Mouse (Mus musculus): ENCODE data around the gene Fut2. TPM values are rescaled to one million over a fixed set of nuclear protein-coding genes. Genes with fewer than 3 reads are reported as not detected.
A peak's percentile ranks its signal among the peaks of the same experiment; 100 is the strongest.
"Not testable (repeated sequence)": the region's sequence is repeated elsewhere in the genome, so short reads cannot be mapped to it uniquely, and the experiment has no call there.

Gene Fut2
- polyA plus RNA-seq, 1 experiment, result not detected

DNA sequence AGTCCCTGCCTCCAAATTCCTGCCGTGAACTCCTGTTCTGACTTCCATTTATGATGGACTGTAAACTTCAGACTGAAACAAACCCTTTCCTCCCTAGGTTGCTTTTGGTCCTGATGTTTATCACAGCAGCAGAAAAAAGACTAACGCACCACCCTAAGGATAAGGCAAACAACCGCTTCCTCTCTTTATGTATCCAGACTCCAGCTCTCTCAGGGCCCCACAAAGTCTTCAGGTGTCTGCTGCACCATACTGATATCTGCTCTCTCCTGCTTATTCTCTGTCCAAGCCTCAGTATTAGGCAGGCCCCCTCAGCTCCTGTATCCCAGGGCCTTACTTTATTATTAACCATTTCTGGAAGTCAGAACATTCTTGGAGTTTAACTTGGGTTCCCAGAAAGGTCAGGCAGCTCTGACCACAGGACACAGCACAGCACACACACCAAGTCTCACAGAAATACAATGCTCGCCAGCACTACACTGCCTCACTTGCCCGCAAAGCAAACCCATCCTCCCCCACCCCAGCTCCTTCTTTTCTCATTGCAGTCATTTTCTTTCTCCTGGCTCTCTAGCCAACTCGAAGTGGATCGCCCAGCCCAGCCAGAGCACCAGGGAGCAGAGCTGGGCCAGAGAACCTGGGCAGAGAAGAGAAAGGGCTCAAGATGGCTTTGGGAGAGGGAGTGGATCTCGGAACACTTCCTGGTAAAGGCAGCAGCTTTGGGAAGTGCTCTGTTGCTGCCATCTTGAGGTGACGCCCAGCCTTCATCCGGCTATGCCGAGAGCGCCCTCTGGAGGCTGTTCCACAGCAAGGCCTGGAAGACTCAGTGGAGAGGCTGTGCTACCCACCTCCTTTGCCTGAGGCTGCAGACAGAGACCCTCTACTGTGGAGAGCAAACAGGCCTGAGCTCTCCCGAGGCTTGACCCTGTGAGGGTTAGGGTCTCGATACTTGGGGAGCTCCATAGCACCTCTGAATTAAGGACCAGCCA is 16.2 kb upstream of the Fut2 start:
- Histone ChIP-seq H3K4me1 (ENCODE audit: control insufficient read depth, insufficient read depth, low read length) (peaks cover 7% of the 10 kb centered on the region), H3K4me3 (ENCODE audit: insufficient read depth, low read depth, low read length) (peak overlapping the region; percentile 38), H3K27ac (ENCODE audit: insufficient read depth, low read depth, low read length) (peak overlapping the region; percentile 64; the same call in 1 of the 2 replicates)
- no peak for TF ChIP-seq POLR2A (IDR thresholded peaks at IDR 0.05; ENCODE audit: insufficient read depth, low read depth, low read length)
- TF ChIP-seq CTCF (IDR thresholded peaks at IDR 0.05; ENCODE audit: insufficient read depth, low read depth, low read length), result peak; percentile 94
- 29% methylated on average over 14 of the region's 14 CpGs for WGBS

DNA sequence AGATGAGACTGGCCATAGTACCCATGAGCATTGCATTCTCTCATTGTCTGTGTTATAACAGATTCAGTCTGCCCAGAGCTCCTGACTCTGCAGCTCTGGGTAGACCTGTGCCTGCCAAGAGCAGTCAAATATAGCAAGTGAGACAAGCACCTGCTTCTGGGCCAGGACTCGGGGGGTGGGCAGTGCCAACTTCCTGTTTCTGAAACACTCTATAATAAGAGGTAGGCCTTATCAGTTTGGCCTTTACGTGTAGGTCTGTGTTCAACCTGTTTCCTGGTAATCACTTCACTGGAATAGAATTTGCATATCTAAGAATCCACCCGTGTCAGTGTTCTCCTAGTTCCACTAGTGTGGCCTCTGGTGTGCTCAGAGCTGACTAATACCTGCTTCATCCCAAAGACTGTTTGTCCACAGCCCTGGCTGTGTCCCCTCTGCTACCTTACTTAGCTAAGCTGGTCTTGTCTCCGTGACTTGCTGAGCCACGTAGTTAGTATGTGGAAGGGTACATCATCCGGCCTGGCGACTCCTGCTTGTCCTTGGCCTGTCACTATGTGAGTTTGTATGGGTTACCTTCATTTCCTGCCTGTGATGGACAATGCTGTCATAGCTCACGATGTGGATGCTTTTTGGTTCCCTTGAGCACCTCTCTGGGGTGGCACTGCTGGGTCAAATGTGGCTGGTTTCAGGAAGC is 15.0 kb upstream of the Fut2 start:
- TF ChIP-seq POLR2A (IDR thresholded peaks at IDR 0.05; ENCODE audit: insufficient read depth, low read depth, low read length), result no peak
- no peak for TF ChIP-seq CTCF (IDR thresholded peaks at IDR 0.05; ENCODE audit: insufficient read depth, low read depth, low read length)
- H3K4me3 ChIP-seq (ENCODE audit: insufficient read depth, low read depth, low read length), result no peak overlapping the region
- H3K4me1 ChIP-seq (ENCODE audit: control insufficient read depth, insufficient read depth, low read length), result peaks cover 7% of the 10 kb centered on the region
- no peak overlapping the region for H3K27ac ChIP-seq (ENCODE audit: insufficient read depth, low read depth, low read length)
- 88% methylated on average over 8 of the region's 8 CpGs for WGBS

DNA sequence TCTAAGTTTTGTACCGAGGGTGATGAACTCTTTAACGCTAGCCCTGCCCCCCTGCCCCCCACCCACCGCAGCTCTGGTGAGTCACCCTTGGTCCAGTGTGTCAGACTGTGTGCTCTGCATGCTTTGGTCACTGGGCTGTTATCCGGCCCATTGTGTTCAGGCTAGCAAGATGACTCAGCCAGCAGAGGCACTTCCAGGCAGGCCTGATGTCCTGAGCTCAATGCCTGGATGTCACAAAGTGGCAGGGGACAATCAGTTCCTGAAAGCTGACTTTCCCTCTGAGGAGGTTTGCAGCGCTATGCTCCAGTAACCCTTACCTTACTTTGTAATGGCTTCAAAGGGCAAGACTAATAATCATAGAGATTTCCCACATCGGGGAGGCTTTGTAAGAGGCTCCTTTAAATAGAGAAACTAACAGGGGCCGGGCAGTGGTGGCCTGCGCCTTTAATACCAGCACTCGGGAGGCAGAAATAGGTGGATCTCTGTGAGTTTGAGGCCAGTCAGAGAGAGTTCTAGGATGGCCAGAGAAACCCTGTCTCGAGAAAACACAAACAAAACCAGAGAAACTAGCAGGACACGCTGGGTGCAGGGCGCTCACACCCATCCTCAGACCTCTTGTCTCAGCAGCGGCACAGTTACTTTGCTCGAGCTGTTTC is 13.9 kb upstream of the Fut2 start:
- H3K4me3 ChIP-seq (ENCODE audit: insufficient read depth, low read depth, low read length), result no peak overlapping the region
- 73% methylated on average over 14 of the region's 14 CpGs for WGBS
- H3K27ac ChIP-seq (ENCODE audit: insufficient read depth, low read depth, low read length), result no peak overlapping the region
- no peak for TF ChIP-seq CTCF (IDR thresholded peaks at IDR 0.05; ENCODE audit: insufficient read depth, low read depth, low read length)
- TF ChIP-seq POLR2A (IDR thresholded peaks at IDR 0.05; ENCODE audit: insufficient read depth, low read depth, low read length), result no peak
- peaks cover 7% of the 10 kb centered on the region for H3K4me1 ChIP-seq (ENCODE audit: control insufficient read depth, insufficient read depth, low read length)

DNA sequence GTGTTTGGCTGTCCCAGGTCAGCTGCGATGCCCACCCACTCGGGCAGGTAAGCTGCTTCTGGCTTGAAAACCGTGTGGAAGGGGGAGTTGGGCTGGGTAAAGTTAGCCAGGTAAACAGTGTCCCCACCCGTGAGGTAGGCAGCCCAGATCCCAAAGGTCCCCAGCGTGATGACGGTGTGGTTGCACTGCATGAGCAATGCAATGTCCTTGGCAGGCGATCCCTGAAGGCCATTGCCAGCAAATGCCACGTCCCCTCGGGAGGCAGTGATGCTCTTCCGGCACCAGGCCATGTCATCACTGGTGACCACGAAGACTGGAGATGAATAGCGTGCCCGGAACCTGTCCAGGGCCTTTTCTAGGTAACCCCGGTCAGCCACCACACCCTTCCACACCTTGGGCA is 12.3 kb upstream of the Fut2 start:
- 93% methylated on average over 14 of the region's 14 CpGs for WGBS
- Histone ChIP-seq H3K4me1 (ENCODE audit: control insufficient read depth, insufficient read depth, low read length) (peaks cover 7% of the 10 kb centered on the region), H3K27ac (ENCODE audit: insufficient read depth, low read depth, low read length) (no peak overlapping the region), H3K4me3 (ENCODE audit: insufficient read depth, low read depth, low read length) (no peak overlapping the region)
- TF ChIP-seq CTCF (IDR thresholded peaks at IDR 0.05; ENCODE audit: insufficient read depth, low read depth, low read length) (no peak), POLR2A (IDR thresholded peaks at IDR 0.05; ENCODE audit: insufficient read depth, low read depth, low read length) (no peak)

DNA sequence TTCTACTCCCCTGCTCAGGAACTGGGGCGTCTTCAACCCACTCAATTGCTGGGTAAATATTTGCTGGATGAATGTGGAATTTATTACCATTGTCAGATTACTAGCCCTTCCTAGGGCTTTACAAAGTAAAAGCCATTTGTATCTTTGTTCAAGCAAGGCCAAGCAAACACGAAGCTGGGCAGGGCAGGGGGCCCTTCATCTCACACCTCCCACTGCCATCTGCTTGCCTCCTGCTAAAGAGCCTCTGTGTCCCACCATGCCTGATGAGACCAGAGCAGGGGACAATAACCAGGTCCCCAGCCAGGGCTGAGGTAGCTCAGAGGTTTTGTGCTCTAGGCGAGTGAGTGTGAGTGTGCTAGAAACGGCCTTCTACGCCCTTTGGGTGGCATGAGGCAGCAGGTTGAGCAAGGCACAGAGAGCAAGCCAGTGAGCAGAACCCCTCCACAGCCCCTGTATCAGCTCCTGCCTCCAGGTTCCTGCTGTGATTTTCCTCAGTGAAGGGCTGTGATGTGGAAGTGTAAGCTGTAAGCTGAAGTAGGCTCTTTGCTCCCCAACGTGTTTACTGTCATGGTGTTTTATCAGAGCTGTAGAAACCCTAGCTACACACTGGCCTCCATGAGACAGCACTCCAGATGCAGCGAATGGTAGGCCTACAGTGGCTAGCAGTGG is 11.6 kb upstream of the Fut2 start:
- TF ChIP-seq POLR2A (IDR thresholded peaks at IDR 0.05; ENCODE audit: insufficient read depth, low read depth, low read length), result no peak
- TF ChIP-seq CTCF (IDR thresholded peaks at IDR 0.05; ENCODE audit: insufficient read depth, low read depth, low read length), result no peak
- 90% methylated on average over 7 of the region's 7 CpGs for WGBS
- Histone ChIP-seq H3K4me1 (ENCODE audit: control insufficient read depth, insufficient read depth, low read length) (peaks cover 4% of the 10 kb centered on the region), H3K27ac (ENCODE audit: insufficient read depth, low read depth, low read length) (no peak overlapping the region), H3K4me3 (ENCODE audit: insufficient read depth, low read depth, low read length) (no peak overlapping the region)

DNA sequence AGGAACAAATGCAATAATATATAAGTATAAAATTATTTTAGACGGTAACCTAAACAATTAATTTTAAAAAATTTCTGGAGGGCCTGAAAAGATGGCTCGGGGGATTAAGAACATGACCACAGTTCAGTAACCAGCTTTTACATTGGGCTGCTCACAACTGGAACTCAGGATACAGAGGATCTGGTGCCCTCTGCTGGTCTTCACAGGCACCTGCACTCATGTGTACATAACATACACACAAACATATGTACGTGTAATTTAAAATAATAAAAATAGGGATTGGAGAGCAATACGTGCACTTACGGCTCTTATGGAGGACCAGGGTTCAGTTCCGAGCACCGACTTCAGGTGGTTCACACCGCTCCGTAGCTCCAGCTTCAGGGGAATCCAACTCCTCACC is 2.7 kb upstream of the Fut2 start:
- H3K27ac ChIP-seq (ENCODE audit: insufficient read depth, low read depth, low read length), result no peak overlapping the region
- WGBS, result 95% methylated on average over 9 of the region's 9 CpGs
- H3K4me3 ChIP-seq (ENCODE audit: insufficient read depth, low read depth, low read length), result no peak overlapping the region
- TF ChIP-seq POLR2A (IDR thresholded peaks at IDR 0.05; ENCODE audit: insufficient read depth, low read depth, low read length) (no peak), CTCF (IDR thresholded peaks at IDR 0.05; ENCODE audit: insufficient read depth, low read depth, low read length) (no peak)
- H3K4me1 ChIP-seq (ENCODE audit: control insufficient read depth, insufficient read depth, low read length), result no peaks in the 10 kb centered on the region

DNA sequence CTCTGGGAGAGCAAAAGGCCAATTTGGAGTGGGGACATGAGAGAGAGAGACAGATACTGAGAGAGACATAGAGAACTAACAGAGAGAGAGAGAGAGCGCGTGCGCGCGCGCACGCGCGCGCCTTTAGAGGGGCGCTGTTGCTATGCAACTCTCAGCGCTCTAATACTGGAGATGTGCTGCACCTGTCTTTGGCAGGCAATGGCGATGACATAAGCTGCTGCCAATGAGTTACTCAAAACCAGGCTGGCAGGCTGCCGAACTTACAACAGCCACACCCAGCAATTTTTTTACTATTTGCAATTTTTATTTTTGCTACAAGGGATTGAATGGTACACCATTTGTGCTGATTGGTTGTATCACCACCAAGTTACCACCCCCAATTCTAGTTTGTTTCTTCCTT is 1.6 kb upstream of the Fut2 start:
- Histone ChIP-seq H3K4me3 (ENCODE audit: insufficient read depth, low read depth, low read length) (no peak overlapping the region), H3K4me1 (ENCODE audit: control insufficient read depth, insufficient read depth, low read length) (no peaks in the 10 kb centered on the region), H3K27ac (ENCODE audit: insufficient read depth, low read depth, low read length) (no peak overlapping the region)
- TF ChIP-seq CTCF (IDR thresholded peaks at IDR 0.05; ENCODE audit: insufficient read depth, low read depth, low read length), result no peak
- TF ChIP-seq POLR2A (IDR thresholded peaks at IDR 0.05; ENCODE audit: insufficient read depth, low read depth, low read length), result no peak
- WGBS, result 77% methylated on average over 14 of the region's 14 CpGs

DNA sequence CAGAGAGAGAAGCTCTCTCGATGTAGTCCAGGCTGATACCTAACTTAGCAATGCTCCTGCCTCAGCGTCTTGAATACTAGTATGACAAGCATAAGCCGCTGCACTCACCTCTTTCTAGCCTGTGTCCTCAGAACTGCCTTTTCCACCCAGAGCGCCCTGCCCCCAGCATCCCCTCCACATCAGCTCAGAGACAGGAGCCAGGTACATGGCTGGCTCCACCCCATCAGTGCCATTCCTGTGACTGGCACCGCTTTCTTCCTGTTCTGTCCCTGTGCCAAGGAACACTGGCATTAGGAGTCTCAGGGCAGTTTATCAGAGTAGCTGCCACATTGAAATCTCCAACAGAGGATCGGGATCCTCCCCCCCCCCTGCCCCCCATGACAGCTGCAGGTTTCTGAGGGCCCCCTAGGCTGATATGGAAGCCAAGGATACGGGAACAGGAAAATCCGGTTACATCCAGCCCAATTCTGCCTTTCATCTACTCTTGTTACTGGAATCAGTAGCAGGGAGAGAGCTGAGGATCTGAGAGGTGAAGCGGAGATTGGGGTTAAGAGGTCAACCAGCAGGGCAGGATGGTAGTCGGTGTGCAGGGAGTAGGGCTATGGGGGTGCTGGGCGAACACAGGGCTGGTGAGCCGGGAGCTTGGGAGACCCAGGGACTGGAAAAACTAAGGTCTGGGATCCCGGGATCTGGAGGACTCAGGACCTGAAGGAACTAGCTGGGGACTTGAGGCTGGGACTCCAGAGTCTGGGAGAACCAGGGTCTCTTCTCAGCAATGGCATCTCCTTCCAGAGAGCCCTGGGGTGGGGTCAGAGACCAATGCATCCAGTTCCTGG is 673 bp downstream of the Fut2 start:
- 66% methylated on average over 13 of the region's 13 CpGs for WGBS
- TF ChIP-seq POLR2A (IDR thresholded peaks at IDR 0.05; ENCODE audit: insufficient read depth, low read depth, low read length) (no peak), CTCF (IDR thresholded peaks at IDR 0.05; ENCODE audit: insufficient read depth, low read depth, low read length) (no peak)
- H3K4me1 ChIP-seq (ENCODE audit: control insufficient read depth, insufficient read depth, low read length), result no peaks in the 10 kb centered on the region
- H3K4me3 ChIP-seq (ENCODE audit: insufficient read depth, low read depth, low read length), result no peak overlapping the region
- no peak overlapping the region for H3K27ac ChIP-seq (ENCODE audit: insufficient read depth, low read depth, low read length)

DNA sequence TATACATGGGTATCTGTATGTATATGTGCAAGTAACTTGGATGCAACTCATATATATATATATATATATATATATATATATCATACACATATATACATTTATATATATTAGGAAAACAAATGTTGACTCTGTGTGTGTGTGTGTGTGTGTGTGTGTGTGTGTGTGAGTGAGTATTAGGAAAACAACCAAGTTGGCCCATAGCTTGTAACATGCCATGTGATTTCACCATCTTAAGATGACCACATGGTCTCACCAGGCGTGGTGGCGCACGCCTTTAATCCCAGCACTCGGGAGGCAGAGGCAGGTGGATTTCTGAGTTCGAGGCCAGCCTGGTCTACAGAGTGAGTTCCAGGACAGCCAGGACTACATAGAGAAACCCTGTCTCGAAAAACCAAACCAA is 4.5 kb downstream of the Fut2 start:
- not testable (repeated sequence) for H3K4me1 ChIP-seq (ENCODE audit: control insufficient read depth, insufficient read depth, low read length); H3K4me3 ChIP-seq (ENCODE audit: insufficient read depth, low read depth, low read length); H3K27ac ChIP-seq (ENCODE audit: insufficient read depth, low read depth, low read length)
- 94% methylated on average over 6 of the region's 6 CpGs for WGBS

Measured in olfactory bulb, adult 2 months (tissue).